Comparison of ENCODE assay signal across 8 mouse cellular contexts in the genomic region with DNA sequence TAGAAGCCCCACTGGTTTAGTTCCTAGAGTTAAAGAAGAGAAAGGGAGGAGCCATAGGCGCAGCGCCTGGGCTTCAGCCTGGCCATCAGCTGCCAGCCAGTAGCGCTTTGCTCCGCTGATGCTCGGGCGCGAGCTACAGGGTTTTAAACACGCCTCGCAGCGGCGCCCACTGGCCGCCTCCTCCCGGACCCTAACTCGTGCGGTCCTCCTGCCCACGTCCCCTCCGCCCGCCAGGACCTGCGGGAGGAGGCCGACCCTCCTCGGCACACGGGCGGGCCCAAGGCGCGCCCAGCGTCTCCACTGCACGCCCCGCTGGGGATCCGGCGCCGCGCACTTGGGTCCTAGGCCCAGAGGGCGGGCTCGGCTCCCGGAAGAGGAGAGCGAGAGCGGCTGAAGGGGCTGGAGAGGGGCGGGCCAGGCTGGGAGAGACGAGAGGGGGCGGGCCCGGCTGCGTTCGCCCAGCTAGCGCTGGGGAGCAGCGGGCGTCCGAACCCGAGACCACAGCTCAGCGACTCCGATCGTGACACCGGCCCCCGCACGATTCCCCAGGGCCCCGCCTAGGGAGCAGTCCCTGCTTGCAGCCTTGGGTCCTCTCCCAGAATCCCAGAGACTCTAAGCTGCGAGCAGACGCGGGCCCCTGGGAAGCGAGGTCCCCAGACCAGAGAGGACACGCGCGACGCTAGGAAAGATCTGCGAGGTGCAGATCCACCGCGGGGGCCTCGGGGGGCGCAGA. TPM values are rescaled to one million over a fixed set of nuclear protein-coding genes. Genes with fewer than 3 reads are reported as not detected.
DNase-seq lines count a peak whose midpoint lies in the region; ATAC-seq and TF ChIP-seq lines count a peak whose summit lies in the region.

A gene (plus strand): TSS at position 422 of the 733 bp plus-strand sequence.

- no peaks in the 10 kb centered on the region for H3K4me1 ChIP-seq in intestine, postnatal 0 days (replicated peaks; ENCODE audit: control insufficient read depth, insufficient read depth, low read length)
- H3K4me1 ChIP-seq in limb, embryonic 15.5 days = peaks cover 10% of the 10 kb centered on the region
- H3K4me1 ChIP-seq in midbrain, embryonic 16.5 days (ENCODE audit: control insufficient read depth, insufficient read depth, low read length) = peaks cover 25% of the 10 kb centered on the region

- H3K27me3 ChIP-seq in intestine, postnatal 0 days (replicated peaks; ENCODE audit: control insufficient read depth, insufficient read depth, low read length) = no peaks in the 10 kb centered on the region
- no peaks in the 10 kb centered on the region for H3K27me3 ChIP-seq in limb, embryonic 15.5 days
- no peaks in the 10 kb centered on the region for H3K27me3 ChIP-seq in midbrain, embryonic 16.5 days (ENCODE audit: control insufficient read depth, insufficient read depth, low read depth, low read length)

- peak; percentile 73 to 84 for DNase-seq in cerebellum, postnatal 10 days
- DNase-seq in cerebellum, adult 9-11 months = no peak
- peak; percentile 94 for DNase-seq in embryo, embryonic 11 days
- DNase-seq in heart, adult 11 months = peak; percentile 97
- peak; percentile 20 to 62 for DNase-seq in spleen, postnatal 10 days (ENCODE audit: low spot score in 2 of 2)

- no peaks in the 10 kb centered on the region for H3K9me3 ChIP-seq in intestine, postnatal 0 days (ENCODE audit: control insufficient read depth)
- H3K9me3 ChIP-seq in limb, embryonic 15.5 days = no peaks in the 10 kb centered on the region
- H3K9me3 ChIP-seq in midbrain, embryonic 16.5 days (replicated peaks; ENCODE audit: control insufficient read depth, low read length, poor library complexity, severe bottlenecking) = no peaks in the 10 kb centered on the region

- no peak within 1 kb of the TSS for H3K27ac ChIP-seq in intestine, postnatal 0 days (ENCODE audit: low read depth, low read length)
- peak within 1 kb of the TSS; percentile 91 for H3K27ac ChIP-seq in limb, embryonic 15.5 days
- peak within 1 kb of the TSS; percentile 90 for H3K27ac ChIP-seq in midbrain, embryonic 16.5 days (ENCODE audit: low read length)

- H3K4me3 ChIP-seq in intestine, postnatal 0 days (ENCODE audit: low read depth, low read length) = peak within 1 kb of the TSS; percentile 70
- peak within 1 kb of the TSS; percentile 76 for H3K4me3 ChIP-seq in limb, embryonic 15.5 days
- H3K4me3 ChIP-seq in midbrain, embryonic 16.5 days (ENCODE audit: low read depth, low read length) = peak within 1 kb of the TSS; percentile 74

- ATAC-seq in intestine, postnatal 0 days = peak; percentile 91
- peak; percentile 94 for ATAC-seq in limb, embryonic 15.5 days (ENCODE audit: insufficient number of reproducible peaks, low FRiP score, low TSS enrichment, low read depth)
- ATAC-seq in midbrain, embryonic 16.5 days = peak; percentile 94

- peak within 1 kb of the TSS; percentile 63 for H3K9ac ChIP-seq in intestine, postnatal 0 days (ENCODE audit: low read depth, low read length)
- H3K9ac ChIP-seq in limb, embryonic 15.5 days = peak within 1 kb of the TSS; percentile 77
- H3K9ac ChIP-seq in midbrain, embryonic 16.5 days (ENCODE audit: low read depth, low read length) = peak within 1 kb of the TSS; percentile 93

- no peaks in the 10 kb centered on the region for H3K36me3 ChIP-seq in intestine, postnatal 0 days (ENCODE audit: control insufficient read depth, insufficient read depth)
- no peaks in the 10 kb centered on the region for H3K36me3 ChIP-seq in limb, embryonic 15.5 days
- H3K36me3 ChIP-seq in midbrain, embryonic 16.5 days (ENCODE audit: control insufficient read depth, insufficient read depth, low read length) = no peaks in the 10 kb centered on the region

- WGBS in intestine, postnatal 0 days = under 1% methylated on average over 67 of the region's 68 CpGs
- WGBS in limb, embryonic 15.5 days = under 1% methylated on average over 55 of the region's 68 CpGs
- WGBS in midbrain, embryonic 16.5 days = 0% methylated on average over 65 of the region's 68 CpGs

- peak; percentile 13; the same call in 1 of the 2 replicates for TF ChIP-seq CTCF in intestine, postnatal 0 days (IDR thresholded peaks at IDR 0.05; ENCODE audit: low read depth)

- peak within 1 kb of the TSS; percentile 94 for H3K4me2 ChIP-seq in intestine, postnatal 0 days (replicated peaks; ENCODE audit: low read depth)
- peak within 1 kb of the TSS; percentile 96 for H3K4me2 ChIP-seq in limb, embryonic 15.5 days
- peak within 1 kb of the TSS; percentile 95 for H3K4me2 ChIP-seq in midbrain, embryonic 16.5 days (ENCODE audit: low read length)

RNA-seq across cellular contexts. Expression of the gene that starts here (rescaled TPM):
- polyA plus RNA-seq in intestine, postnatal 0 days (2015; fragmentation: Nextera tagmentation; extraction: Ambion mirVana) = 2.7 and 2.8 TPM in 2 replicates
- polyA plus RNA-seq in limb, embryonic 15.5 days (2015; fragmentation: Nextera tagmentation; extraction: Ambion mirVana) = 22.6 and 22.8 TPM in 2 replicates
- 43.7 and 46.4 TPM in 2 replicates for polyA plus RNA-seq in midbrain, embryonic 16.5 days (2015; fragmentation: Nextera tagmentation; extraction: Ambion mirVana)
